14 mouse cellular contexts compared by ENCODE assay signal in the genomic region with DNA sequence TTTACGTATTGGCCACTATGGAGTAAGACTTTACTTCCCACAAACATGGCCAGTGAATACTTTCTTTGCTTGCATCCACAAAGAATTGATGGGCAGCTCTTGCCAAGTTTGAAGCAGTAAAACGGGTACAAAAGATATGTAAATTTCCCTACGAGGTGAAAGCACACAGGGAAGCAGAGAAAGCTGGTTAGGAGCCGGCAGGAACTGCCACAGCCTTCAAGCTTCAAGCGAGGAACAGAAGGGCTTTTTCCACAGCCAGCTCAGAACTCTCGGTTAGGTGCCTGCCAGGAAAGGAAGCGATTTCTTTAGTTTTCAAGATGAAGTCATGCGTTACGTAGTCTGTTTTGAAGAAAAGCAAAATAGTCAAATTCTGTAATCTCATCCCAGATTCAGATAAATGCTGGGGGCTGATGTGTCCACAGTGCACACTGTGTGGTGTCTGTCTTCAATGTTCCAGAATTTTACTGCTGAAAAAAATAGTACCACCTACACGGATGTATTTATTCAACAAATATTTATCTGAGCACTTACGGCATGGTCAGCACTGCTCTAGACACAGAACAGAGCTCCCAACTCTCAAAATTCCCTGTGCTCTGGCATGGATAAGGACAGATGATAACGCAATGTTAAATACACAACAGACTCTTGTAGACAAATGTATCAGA. TPM values are rescaled to one million over a fixed set of nuclear protein-coding genes. Genes with fewer than 3 reads are reported as not detected.
DNase-seq lines count a peak whose midpoint lies in the region; ATAC-seq lines count a peak whose summit lies in the region.
"Had no signal": no experiment of that assay in that cellular context is flagged by ENCODE, and none has a peak within 500 bp of the region (broad histone marks: within the 10 kb centered on the region; RNA-seq: fewer than 3 reads in every experiment).

No protein-coding gene starts in this region.

- no peak overlapping the region; the same call in 1 of the 2 replicates for H3K9ac ChIP-seq in midbrain, embryonic 11.5 days (ENCODE audit: low read length)
- H3K9ac ChIP-seq: liver, embryonic 13.5 days had no signal

- peaks cover 2% of the 10 kb centered on the region; the same call in 1 of the 2 replicates for H3K4me1 ChIP-seq in midbrain, embryonic 11.5 days (ENCODE audit: control insufficient read depth, insufficient read depth, low read length)
- peaks cover 22% of the 10 kb centered on the region for H3K4me1 ChIP-seq in midbrain, embryonic 10.5 days
- H3K4me1 ChIP-seq: liver, embryonic 13.5 days had no signal

- H3K9me3 ChIP-seq in midbrain, embryonic 11.5 days (ENCODE audit: control insufficient read depth, low read length): no peaks in the 10 kb centered on the region
- H3K9me3 ChIP-seq in midbrain, embryonic 10.5 days (replicated peaks): no peaks in the 10 kb centered on the region
- H3K9me3 ChIP-seq: liver, embryonic 13.5 days had no signal

- H3K36me3 ChIP-seq in midbrain, embryonic 11.5 days (ENCODE audit: control insufficient read depth, insufficient read depth, low read length): no peaks in the 10 kb centered on the region
- no peaks in the 10 kb centered on the region for H3K36me3 ChIP-seq in midbrain, embryonic 10.5 days
- H3K36me3 ChIP-seq: liver, embryonic 13.5 days had no signal

- no peak for DNase-seq in frontal cortex, postnatal 14 days (ENCODE audit: low spot score in 2 of 2)
- peak; percentile 80 for DNase-seq in midbrain, embryonic 11.5 days (ENCODE audit: low spot score, missing footprints)
- no peak for DNase-seq in midbrain, embryonic 10.5 days (ENCODE audit: low spot score)
- DNase-seq in heart, postnatal 4 days: peak; percentile 11
- peak; percentile 60 for DNase-seq in right cerebral cortex, postnatal 25 days
- DNase-seq in ovary, postnatal 10 days (ENCODE audit: low spot score): no peak
- no peak for DNase-seq in urinary bladder, adult 2 months (ENCODE audit: low spot score)
- DNase-seq: adrenal gland, postnatal 14 days; cerebellum, postnatal 25 days; kidney, postnatal 4 days; liver, embryonic 13.5 days had no signal

- 48% methylated on average over 12 of the region's 12 CpGs for WGBS in midbrain, embryonic 11.5 days
- 50% methylated on average over 12 of the region's 12 CpGs for WGBS in midbrain, embryonic 10.5 days

- ATAC-seq in frontal cortex, adult (ENCODE audit: low TSS enrichment): peak; percentile 53
- no peak for ATAC-seq in midbrain, embryonic 11.5 days (ENCODE audit: low FRiP score)

- no peak overlapping the region for H3K27ac ChIP-seq in midbrain, embryonic 11.5 days (ENCODE audit: low read depth, low read length)
- no peak overlapping the region for H3K27ac ChIP-seq in midbrain, embryonic 10.5 days (replicated peaks)
- H3K27ac ChIP-seq: liver, embryonic 13.5 days had no signal

- no peaks in the 10 kb centered on the region; the same call in 1 of the 2 replicates for H3K27me3 ChIP-seq in midbrain, embryonic 11.5 days (ENCODE audit: control insufficient read depth, insufficient read depth, low read length)
- H3K27me3 ChIP-seq in midbrain, embryonic 10.5 days (ENCODE audit: low read depth, poor library complexity, severe bottlenecking): peaks cover 23% of the 10 kb centered on the region

- no peak overlapping the region for H3K4me2 ChIP-seq in midbrain, embryonic 11.5 days
- H3K4me2 ChIP-seq: liver, embryonic 13.5 days had no signal

- no peak overlapping the region for H3K4me3 ChIP-seq in midbrain, embryonic 11.5 days (ENCODE audit: low read depth, low read length)
- H3K4me3 ChIP-seq in midbrain, embryonic 10.5 days: no peak overlapping the region
- H3K4me3 ChIP-seq: liver, embryonic 13.5 days had no signal

RNA-seq across cellular contexts. Expression of a gene that starts 54.5 kb away (rescaled TPM):
- not detected in 2 replicates for polyA plus RNA-seq in midbrain, embryonic 11.5 days (2014; fragmentation: Nextera tagmentation; extraction: Ambion mirVana)
- polyA plus RNA-seq in midbrain, embryonic 10.5 days (2016; fragmentation: Nextera tagmentation; extraction: Ambion mirVana): not detected in 2 replicates
- not detected for total RNA-seq in heart, postnatal 4 days (2021)
- not detected in 2 replicates for polyA plus RNA-seq in urinary bladder, adult 2 months (2012; rRNA removed)
- total RNA-seq: adrenal gland, postnatal 14 days; hematopoietic stem cell, adult 5-6 weeks; megakaryocyte progenitor cell, adult 5-6 weeks had no signal
- polyA plus RNA-seq: liver, embryonic 13.5 days had no signal

Comparison
In these comparisons a context has a peak if more than half of its experiments do, and no peak if none do; other contexts are left out.
1. DNase-seq: peak in midbrain, embryonic 11.5 days (single experiment), heart, postnatal 4 days (single experiment) and right cerebral cortex, postnatal 25 days (single experiment); none in frontal cortex, postnatal 14 days (0 of 2), midbrain, embryonic 10.5 days (single experiment), ovary, postnatal 10 days (single experiment) and urinary bladder, adult 2 months (single experiment).